Mouse (Mus musculus) CD8-positive naive resting alpha-beta T cell, adult 2 months (primary cell): ENCODE results near the gene Ccnq.
"Not testable (repeated sequence)": the region's sequence is repeated elsewhere in the genome, so short reads cannot be mapped to it uniquely, and the experiment has no call there.

Experiments
- DNase-seq, 2 experiments: peaks; one replicate each; pipeline ENCODE4 v3.0.0; 2022; ENCODE audit warnings: low read depth in 2 of 2, low spot score in 2 of 2

Gene Ccnq

DNA sequence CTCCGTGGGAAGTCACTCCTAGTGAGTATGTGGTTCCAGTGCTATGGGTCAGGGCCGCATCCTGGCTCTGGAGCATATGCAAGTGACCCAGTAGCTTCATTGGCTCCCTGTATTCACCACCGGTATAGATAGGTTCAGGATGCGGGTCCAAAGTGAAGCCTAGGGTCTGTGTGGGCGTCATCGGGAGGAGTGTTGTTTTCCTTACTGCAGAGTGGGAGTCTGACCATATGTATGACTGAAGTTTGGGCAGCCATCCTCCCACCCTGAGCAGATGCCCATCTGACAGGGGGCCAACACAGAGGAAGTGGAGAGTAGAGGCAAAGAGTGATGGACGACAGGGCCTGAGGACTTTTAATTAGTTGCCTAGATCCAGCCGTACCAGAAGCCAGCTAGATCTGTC lies 12.8 kb upstream of the Ccnq start:
- DNase-seq, result no peak

DNA sequence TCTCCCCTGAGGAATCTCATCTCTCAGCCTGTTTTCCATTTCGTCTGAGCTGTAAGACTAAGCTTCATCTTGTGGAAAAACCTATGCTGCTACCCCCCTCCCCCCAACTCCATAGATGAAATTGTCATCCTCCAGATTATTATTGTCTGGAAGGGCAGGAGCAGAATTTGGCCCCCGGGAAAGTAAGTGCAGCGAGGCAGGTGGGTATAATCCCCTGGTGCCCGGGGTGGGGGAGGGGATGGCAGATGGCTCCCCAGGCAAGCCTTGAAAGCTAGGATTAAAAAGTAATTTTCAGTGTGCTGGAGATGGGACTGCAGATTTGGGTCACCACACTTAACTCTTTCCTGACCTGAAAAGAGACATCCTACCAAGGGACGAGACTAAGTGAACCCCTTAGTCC lies 10.7 kb upstream of the Ccnq start:
- no peak for DNase-seq

DNA sequence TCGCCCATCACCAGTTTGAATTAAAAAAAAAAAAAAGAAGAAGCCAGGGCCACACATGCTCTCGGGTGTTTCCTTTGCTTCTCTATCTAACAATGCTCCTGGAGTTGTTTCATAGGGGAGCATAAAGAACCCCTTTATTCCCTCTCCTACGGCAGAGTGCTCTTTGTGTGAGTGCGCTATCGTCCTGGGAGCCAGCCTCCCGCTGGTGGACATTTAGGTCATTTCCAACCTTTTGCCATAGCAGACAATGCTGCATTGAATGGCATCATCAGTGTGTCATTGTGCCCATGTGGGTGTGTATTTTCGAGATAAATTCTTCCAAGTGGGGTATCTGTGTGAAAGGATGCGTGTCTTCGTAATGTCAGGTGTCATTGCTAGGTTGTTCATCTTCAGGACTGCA lies 9.6 kb upstream of the Ccnq start:
- DNase-seq, result no peak

DNA sequence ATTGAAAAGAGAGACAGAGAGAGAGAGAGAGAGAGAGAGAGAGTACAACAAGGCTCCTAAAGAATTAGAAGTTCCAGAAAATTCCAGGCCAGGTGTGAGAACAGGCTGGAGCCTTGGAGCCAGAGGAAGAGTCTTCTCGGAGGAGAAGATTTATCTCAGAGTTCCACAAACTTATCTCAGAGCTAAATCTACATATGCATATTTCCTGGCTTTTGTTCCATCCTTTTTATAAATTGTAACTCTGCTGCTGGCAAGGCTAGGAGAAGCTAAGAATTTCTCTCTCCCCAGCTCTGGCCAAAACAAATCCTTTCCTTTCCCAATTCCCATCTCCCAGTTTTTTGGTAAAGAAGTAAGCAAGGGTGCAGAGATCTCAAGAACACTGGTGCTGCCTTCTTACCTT lies 3.8 kb upstream of the Ccnq start:
- no peak for DNase-seq

DNA sequence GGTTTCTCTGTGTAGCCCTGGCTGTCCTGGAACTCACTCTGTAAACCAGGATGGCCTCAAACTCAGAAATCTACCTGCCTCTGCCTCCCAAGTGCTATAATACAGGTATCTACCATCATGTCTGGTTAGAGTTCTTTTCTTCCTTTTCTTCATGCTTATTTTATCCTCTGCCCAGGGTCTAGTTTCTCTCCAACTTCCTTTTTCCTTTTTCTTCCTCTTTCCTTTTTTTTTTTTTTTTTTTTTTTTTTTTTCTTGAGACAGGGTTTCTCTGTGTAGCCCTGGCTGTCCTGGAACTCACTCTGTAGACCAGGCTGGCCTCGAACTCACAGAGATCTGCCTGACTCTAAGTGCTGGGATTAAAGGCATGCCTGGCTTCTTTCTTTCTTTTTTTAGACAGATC lies 2.6 kb upstream of the Ccnq start:
- not testable (repeated sequence) for DNase-seq

DNA sequence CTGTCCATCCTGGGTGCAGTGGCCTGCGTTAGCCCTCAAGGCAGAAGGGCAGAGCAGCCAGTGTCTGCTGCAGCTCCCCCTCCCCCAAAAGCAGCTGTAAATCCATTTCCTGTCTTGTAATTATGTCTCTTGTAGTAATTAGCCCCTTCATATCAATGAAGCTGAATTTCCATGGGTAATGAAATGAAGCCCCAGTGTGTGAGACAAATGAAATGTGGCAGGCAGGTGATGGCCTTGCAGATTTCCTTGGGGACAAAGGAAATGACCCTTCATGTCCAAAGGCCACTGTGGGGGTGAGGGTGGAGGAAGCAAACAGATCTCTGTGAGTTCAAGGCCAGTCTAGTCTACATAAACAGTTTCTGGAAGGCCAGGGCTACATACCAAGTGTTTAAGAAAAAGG lies 1.7 kb upstream of the Ccnq start:
- DNase-seq, result no peak

DNA sequence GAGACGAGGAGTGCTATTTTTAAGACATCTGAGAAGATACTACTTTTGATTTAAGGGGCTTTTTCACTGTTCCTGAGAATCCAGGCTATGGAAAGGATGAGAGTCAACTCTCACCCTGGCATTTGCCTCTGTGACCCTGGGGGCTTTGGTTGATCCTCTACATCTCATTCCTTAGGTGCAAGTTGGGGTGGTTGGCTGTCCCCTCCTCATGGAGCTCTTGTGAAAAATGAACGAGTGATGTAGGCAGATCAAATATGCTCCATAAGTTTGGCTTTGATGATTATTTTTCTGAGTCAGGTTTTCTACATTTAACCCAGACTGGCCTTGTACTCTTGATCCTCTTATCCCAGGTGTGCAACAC lies 294 bp upstream of the Ccnq start:
- no peak for DNase-seq

DNA sequence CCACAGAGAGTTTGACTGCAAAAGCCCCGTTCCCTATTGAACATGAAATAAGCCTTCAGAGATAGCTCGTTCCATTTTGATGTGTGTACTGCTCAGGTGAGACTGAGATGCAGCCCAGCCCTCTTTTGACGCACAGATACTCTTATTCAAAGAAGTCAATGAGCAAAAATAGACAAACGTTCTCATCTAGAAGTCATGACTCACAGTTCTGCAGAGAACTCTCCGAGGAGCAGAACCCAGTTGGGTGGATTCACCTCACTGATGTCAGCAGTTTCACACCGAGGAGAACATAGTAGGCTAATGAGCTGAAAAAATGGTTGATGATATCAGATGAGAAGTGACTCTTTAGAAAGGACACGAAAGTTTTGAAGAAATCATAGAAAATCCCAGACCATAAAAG lies 5.3 kb downstream of the Ccnq start:
- DNase-seq, result no peak

DNA sequence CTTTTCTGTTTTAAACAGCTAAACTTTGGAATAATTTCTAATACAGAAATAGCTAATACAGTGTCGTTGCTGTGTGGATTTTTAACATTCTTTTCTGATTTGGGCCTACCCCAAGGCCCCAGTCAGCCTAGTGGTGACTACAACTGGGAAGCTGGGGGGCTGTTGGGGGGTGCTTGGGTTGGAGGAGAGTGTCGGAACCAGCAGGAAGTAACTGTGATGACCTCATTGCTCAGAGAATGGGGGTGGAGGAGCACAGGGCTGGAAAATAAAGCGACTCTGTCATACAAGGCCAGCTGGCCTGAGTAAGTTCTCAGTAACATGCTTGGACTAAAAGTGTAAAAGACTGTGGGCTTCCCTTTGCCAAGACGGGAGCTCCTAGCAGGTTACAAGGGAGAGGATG lies 6.1 kb downstream of the Ccnq start:
- DNase-seq, result no peak

DNA sequence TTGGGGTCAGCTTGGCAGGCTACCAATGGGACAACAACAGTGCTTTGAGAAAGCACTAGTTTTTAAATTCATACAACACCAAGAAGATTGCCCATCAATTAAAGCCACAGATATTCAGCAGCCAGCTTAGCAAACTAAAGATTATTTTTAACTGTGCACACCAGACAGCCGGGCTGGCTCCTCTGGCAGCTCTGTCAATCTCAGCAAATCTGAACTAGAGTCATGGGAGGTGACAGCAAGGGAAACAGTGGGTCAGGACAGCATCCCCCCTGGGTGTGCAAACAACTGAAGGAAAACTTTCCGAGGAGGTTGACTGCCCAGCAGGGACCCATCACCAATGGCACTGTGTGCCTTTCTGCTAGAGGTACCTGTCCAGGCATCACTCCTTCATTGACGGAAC lies 9.1 kb downstream of the Ccnq start:
- DNase-seq, result no peak

DNA sequence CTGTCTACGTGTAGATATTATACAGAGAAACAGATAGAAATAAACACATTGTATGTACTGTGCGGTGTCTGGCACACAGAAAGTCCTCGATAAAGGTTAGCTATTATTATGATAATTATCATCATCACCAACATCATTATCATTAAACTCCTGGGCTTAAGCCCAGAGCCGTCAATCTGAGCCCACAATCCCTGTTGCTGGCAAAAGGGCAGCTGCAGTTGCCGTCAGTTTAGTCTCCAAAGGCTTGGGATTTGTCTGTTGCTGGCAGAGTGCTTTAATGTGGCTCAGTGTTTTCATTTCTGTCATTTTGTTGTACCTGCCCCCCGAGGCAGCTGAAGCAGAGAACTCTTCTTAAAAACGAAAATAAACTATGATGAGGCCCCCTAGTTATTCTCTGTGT lies 9.6 kb downstream of the Ccnq start:
- no peak for DNase-seq

DNA sequence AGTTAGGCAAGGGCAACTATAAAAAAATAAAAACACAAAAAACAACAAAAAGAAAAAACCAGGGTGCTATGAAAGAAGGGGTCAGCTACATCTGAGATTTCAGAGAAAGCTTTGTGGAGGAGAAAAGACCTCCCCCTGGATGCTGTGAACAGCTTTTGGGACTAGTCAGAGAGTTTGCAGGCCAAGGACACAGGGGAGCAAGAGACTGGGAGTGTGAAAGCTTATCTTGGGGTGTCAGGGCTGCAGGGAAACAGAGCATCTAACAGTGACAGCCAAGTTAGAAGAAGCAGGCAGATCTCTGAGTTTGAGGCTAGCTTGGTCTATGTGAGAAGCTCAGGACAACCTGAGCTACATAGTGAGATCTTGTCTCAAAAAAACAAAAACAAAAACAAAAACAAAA lies 12.2 kb downstream of the Ccnq start:
- DNase-seq, result no peak

DNA sequence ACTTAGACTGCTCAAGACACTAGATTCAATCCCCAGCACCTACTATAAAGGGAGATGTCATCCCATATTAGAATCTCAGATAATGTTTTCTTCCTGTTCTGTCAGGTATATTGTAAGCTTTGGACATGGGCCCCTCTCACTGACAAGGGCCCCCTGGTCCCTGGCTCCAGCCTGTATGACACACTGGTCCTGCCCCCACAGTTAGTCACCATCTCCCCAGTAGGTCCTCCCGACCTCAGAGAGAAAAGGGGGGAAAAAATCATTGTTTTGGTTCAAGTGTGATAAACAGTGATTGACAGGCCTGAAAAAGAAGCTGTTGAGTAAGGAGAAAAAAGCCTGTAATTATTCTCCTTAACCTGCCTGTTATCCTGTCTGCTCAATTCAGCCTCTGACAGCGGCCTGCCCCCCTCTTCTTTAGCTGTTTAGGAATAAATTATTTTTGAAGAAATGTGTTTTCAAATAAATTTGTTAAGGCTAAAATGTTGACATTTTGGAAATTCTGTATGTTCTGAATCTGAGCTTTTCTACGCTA lies 14.6 kb downstream of the Ccnq start:
- no peak for DNase-seq

DNA sequence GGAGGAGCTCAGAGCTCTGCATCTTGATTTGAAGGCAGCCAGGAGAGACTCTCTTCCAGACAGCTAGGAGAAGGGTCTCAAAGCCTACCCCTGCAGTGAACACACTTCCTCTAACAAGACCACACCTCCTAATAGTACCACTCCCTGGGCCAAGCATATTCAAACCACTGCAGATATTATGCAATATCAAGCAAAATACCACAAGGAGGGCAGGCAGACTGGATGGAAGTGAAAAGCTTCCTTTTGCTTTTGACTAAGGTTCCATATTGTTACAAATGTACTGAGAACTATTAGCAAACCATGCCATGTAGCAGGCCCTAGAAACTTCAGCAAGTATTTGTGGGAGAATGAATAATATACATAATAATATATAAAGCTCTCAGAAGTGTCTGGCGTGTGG lies 16.4 kb downstream of the Ccnq start:
- DNase-seq, result no peak

DNA sequence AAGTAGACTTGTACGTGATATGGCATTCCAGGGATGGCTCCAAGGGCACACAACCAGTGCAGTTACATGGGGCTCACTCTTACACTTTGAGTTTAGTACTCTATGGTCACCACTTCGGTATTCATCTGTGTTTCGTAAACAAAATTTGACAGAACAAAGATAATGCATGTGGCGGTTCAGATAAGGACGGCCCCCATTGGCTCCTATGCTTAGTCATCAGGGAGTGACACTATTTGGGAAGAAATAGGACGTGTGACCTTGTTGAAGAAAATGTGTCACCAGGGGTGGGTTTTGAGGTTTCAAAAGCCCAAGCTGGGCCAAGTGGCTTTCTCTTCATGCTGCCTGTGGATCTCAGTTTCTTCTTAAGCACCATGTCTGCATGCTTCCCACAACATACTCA lies 18.9 kb downstream of the Ccnq start:
- no peak for DNase-seq

DNA sequence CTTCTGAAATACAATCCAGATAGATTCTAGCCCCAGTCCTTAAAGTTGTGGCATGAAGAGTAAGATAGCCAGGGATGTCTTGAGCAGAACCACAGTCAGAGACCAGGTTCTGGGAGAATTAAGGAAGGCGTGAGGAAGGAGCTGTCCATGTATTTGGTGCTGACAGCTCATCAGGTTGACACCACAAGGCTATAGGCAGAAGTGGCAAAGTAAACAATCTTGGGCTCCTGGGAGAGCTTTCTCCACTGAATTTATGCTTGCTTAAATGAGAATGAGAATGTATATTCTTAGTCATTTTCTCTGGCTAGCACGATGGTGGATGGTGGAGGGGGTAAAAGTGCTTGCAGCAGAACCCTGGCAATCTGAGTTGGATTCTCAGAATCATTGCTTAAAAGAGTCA lies 20.6 kb downstream of the Ccnq start:
- DNase-seq, result no peak

DNA sequence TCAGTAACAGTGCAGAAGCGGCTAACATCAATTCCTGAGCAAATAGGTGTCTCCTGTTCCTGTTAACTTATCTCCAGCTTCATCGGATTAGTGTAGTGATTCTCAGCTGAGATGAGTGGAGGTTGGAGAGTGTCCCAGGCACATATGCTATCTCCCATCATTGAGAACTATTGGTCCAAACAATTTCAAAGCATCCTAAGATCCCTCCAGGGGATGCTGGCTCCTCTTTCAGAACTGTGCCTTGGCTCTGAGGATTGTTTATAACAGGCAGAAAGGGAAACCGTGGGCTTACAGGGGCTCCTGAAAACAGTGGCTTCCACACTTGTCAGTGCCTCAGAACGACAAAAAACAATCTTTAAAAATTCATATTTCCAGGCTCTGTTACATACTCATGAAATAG lies 23.5 kb downstream of the Ccnq start:
- DNase-seq, result no peak

DNA sequence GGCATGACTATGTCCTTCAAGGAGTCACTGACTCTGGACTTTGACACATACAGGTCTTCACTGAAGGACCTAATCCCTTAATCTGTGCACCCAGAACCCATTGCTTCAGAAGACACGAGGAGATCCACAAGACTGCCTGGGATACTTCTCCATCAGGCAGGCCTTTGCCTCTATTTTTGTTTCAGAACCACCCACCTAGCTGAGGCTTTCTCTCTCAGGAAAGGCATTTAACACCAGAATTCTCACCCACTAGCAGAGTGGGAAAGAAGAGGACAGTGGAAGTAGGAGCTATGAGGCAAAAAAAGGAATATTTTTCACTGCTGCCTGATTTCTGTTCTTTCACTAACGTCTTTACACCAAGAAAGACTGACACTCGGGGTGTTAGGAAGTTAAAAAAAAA lies 25.2 kb downstream of the Ccnq start:
- no peak for DNase-seq

DNA sequence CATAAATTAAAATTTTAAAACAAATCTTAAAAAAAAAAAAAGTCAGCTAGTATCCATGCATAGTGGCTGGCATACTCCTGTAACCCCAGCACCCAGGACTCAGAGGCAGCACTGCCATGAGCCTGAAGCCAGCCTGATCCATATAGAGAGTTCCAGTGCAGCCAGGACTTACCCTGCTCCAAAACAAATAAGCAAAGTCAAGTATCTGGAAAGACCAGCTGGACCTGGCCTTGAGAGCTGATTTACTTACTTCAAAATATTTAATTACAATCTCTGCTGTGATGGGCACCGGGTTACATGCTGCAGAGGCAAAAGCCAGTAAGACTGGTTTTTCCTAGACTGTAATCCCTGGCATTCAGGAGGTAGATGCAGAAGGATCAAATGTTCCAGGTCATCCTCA lies 26.7 kb downstream of the Ccnq start:
- no peak for DNase-seq

DNA sequence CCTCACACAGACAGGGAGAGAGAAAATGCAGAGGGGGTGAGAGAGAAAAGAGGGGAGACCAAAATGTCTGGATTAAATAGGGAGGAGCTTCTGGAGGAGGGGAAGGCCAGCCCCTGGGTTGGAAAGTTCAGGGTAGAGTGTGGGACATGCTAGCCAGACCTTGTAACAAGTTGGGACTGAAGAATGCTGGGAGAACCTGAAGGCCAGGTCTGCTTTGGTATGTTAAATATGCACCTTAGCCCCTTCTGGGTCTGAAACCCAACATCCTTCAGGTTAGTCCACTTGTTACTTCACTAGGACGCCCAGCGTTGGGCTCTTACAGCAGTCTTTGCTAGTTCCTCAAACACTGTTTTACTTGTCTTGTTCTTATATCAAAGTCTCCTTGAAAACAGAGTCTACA lies 30.1 kb downstream of the Ccnq start:
- DNase-seq, result no peak

DNA sequence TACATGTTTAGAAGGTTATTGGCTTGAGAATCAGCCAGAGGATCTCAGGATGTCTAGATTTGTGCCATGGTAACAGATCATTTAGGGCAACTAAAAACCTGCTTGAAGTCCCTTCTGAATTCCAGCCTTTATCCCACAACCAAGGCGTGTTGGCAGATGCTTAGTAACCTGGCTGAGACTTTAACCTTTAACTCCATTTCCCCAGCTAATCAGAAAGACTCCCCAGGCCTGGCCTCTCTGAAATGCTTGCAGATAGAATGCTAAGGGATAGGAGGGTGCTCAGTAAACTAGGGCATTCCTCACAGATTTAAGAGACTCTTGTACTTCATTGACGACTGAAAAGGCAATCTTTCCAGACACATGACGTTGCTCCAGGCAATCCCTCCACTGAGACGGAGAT lies 33.9 kb downstream of the Ccnq start:
- DNase-seq, result no peak

DNA sequence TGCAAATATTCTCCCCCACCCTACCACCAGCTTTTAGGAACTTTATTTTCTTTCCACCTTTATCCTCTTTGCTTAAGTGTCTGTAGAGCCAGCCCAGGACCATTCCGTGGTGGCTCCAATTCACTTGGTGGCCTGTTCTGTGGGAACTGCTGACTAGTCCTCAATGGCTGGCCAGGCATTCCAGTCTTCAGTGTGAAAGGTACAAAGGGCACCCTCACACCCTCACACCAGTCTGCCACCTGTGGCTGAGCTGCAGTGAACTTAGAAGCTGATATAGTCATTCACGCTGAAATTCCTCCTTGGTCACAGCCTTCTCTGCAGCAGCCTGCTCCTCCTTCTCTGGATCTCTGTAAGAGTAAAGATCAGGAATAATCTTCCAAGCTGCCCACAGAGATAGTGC lies 42.9 kb downstream of the Ccnq start:
- DNase-seq, result no peak

DNA sequence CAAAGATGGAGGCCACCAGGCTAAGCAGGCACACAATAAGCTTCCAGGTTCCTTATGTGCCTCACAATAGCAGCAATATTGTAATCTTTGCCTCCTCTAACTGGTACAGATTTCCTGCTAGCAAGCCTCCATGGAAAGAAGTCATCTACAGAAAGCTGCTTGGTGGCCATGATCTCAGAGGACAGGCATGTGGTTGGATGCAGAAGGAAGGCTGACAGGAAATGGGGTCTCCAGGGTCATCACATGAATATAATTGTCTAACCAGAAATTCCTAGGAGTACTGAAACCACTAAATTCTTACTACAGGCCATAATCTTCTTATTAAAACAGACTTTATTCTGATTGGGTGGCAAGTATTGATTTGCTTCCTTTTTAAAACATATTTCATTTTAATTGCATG lies 45.5 kb downstream of the Ccnq start:
- no peak for DNase-seq

DNA sequence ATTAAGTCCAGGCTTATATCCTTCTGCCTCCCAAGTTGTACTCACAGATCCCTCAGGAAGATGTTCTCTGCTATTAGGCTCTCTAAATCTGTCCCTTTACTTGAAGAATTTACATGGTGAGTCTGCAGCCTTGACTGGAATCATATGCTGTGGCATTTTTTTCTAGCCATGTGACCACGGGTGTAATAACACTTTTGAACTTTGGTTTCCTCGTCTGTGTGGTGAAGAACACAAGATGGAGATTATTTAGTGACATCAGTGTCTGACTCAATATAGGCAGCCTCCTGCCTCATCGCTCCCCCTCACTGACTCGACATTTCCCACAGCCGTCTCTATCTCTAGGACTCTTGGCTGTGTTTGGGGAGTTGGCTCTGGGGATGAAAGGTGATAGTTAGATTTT lies 48.4 kb downstream of the Ccnq start:
- no peak for DNase-seq
